Mouse (Mus musculus): ENCODE results near the gene Dnah10.
"Not testable (repeated sequence)": the region's sequence is repeated elsewhere in the genome, so short reads cannot be mapped to it uniquely, and the experiment has no call there.

Gene Dnah10

DNA sequence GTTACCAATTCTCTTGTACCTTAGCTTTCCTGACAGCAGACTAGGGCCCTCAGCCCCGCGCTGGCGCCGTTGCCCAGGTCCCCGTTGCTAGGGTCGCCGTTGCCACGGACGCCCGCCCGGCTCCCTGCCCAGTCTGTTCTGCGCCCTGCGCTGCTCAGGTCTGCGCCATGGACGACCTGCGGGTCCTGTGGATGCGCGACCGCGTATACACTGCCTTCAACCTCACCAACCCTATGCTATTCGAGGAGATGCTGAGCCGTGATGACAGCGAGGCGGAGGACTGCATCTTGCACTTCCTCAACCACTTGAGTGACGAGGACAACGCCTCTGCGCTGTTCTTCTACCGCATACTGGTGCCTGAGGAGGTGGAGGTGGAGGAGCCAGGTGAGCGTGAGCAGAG lies at the start of gene Dnah10:
Dnah10 (plus strand) TSS at position 89 of the 400 bp plus-strand sequence.
- DNase-seq (ENCODE audit: low spot score in 2 of 2) = peak; percentile 14 to 17

DNA sequence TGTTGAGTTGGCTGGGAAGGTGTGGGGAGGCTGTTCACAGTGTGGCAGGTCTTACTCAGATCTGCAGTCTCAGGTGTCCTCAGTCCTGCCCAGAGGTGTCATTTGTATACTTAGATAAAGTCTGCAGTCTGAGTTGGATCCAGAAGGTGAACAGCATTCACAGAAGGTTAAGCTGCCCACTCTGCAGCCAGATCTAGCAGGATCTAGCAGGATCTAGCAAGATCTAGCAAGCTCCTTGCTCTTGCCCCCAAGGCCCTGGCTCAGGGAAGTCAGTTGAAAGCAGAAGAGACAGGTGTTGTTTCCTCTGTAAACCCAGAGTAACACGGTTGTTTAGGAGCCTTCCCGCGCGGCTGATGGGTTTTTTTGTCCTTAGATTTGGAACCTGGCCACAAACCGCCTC lies 11.1 kb upstream of the Dnah10 start:
- DNase-seq (ENCODE audit: low spot score in 2 of 2) = no peak

GRCm38 (mm10) chr5:124715135-124715534 lies 9.8 kb upstream of the Dnah10 start:
- DNase-seq (ENCODE audit: low spot score in 2 of 2) = no peak

GRCm38 (mm10) chr5:124717969-124718368 lies 6.9 kb upstream of the Dnah10 start:
- DNase-seq (ENCODE audit: low spot score in 2 of 2) = no peak

DNA sequence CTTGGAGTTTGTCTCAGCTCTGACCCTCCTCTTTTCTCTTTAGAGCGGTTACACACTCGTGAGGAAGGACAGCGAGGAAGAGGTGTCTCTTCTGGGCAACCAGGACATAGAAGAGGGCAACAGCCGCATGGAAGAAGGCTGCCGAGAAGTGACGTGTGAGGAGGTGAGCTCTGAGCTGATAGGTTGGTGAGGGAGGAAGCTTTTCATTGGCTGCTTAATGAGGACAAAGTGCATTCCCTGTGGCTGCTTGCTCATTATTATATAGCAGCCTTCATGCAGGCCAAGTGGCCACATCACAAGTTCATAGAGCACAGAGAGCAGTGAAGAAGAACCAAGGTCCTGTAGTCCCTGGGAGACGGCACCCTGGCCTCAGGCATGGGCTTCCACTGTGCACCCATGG lies 6.5 kb upstream of the Dnah10 start:
- DNase-seq (ENCODE audit: low spot score in 2 of 2) = no peak

DNA sequence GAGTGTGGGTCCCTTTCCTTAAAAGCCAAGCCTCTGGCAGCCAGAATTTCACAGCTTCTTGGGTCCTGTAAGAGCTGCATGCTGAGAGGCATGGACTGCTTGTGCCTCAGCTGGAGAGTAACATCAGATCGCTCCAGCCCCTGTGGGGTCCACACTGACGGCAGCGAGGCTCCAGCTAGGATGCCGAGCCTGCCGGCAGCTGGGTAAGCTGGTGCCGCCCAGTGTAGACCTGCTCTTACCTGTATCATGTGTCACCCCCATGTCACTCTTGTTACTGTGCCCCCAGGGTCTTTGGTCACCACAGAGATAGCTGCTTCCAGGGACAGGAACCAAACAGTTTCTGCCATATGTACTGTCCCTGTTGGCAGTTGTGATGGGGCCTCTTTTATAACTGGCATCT lies 1.8 kb upstream of the Dnah10 start:
- no peak for DNase-seq (ENCODE audit: low spot score in 2 of 2)

- DNase-seq (ENCODE audit: low spot score in 2 of 2) = no peak
Observed at GRCm38 (mm10) chr5:124729662-124730206, 4.8 kb downstream of the Dnah10 start.

DNA sequence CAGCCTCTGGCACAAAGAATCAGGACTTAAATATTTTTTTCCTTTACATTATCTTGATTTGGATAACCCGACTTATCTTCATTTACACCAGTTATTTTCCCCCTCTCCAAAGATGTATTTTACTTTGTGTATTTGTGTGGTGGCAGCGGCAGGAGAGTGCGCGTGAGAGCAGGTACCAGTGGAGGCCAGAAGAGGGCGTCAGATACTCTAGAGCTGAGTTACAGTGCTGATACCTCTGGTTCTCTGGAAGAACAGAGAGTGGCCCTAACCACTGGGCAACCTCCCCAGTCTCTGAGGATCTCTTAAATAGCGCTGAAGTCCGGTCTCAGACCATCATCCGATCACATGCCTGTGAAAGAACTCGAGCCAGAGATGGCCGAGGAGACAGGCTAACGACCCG lies 9.1 kb downstream of the Dnah10 start:
- no peak for DNase-seq (ENCODE audit: low spot score in 2 of 2)

DNA sequence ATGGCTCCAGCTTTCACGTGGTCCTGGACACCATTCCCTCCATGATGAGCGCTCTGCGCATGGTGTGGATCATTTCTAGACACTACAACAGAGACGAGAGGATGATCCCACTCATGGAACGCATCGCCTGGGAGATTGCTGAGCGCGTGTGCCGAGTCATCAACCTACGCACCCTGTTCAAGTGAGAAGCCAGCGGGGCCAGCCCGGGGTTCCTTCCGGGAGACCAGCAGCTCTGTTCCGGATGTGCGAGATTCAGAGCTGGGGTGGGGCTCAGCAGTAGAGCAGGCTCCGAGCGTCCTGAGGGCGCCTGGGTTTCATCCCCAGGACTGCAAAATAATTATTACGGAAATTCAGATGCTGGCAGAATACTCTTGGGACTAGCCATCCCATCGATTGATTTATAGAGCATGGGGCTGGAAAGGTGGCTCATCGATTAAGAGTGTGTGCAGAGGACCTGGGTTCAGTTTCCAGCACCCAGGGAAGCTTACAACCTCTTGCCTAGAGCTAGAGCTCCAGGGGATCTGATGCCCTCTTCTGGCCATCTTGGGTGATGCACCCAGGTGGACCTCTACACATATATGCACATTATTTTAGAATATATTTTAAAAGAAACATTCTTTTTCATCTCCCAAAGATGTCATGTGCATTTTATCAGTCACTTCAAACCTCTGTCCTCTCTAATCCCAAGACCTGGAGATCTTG lies 17.2 kb downstream of the Dnah10 start:
- no peak for DNase-seq (ENCODE audit: low spot score in 2 of 2)

DNA sequence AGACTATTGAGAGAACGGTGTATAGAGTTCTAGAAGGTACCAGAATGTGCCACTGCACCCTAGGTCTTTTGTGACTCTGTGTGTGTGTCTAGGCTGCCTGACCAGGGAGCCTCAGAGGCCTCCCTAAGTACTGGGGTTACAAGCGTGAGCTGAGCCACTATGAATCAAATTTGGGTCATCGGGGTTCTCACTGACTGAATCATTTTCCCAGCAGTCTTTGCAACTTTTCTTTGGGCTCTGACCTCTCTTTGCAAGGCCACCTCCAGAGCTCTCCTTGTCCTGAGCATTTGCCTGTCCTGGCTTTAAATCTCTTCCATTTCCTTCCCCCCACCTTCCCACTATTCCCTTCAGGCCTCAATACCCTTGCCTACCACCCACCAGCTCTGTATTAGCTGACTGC lies 19.0 kb downstream of the Dnah10 start:
- DNase-seq (ENCODE audit: low spot score in 2 of 2) = no peak

DNA sequence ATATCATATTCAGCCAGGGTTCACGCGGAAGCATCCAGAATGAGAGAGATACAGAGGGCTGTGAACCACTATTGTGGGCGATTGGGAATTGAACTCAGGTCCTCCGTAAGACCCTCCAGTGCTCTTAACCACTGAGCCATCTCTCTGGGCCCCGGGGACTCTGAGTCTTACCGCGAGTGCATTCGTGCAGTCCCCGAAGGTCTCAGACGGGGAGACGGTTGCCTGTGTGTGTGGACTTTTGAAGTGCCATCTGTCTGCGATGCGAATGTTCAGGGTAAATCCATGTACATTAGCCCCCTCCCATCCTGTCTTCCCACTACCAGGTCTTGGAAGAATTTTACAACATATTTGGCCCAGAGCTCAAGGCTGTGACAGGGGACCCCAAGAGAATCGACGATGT lies 21.3 kb downstream of the Dnah10 start:
- DNase-seq (ENCODE audit: low spot score in 2 of 2) = no peak

DNA sequence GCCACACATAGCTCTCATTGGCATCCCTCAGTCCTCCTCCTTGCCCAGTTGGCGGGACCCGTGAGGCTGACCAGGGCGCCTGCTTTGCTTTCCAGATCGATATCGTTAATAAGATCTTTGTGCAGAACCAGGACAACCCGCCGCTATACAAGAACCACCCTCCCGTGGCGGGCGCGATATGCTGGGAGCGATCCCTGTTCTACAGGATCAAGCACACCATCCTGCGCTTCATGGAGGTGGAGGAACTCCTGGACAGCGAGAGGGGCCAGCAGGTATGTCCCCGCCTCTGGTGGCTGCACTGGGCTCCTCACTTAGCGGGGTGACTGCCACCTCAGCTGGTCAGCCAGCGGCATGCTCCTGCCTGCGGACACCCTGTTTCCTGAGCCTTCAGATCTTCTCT lies 23.4 kb downstream of the Dnah10 start:
- DNase-seq (ENCODE audit: low spot score in 2 of 2) = no peak

DNA sequence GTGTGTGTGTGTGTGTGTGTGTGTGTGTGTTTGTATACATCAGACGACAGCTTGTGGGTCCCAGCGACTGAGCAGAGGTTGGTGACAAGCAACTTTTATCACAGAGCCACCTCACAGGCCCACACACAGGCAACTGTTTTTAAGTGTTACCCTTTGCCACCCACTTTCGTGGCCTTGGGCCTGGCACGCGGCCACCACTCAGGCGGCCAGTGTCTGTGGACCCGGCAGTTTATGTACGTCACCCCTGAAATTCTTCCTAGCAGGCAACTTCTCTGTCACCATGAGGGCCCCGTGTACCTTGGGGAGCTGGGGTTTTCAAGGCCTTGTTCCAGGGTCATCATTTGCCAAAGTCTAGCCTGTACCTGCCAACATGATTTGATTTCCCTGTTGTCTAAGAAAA lies 26.8 kb downstream of the Dnah10 start:
- DNase-seq (ENCODE audit: low spot score in 2 of 2) = no peak

DNA sequence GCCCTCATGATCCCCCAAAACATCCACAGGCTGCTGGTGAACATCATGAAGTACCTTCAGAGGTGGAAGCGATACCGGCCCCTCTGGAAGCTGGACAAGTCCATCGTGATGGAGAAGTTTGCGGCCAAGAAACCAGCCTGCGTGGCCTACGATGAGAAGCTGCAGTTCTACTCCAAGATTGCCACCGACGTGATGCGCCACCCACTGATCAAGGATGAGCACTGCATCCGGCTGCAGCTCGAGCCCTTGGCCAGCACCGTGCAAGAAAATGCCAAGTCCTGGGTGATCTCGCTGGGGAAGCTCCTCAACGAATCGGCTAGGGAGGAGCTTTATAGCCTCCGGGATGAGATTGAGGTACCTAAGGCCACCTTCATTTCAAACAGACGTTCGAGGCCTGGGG lies 36.1 kb downstream of the Dnah10 start:
- no peak for DNase-seq (ENCODE audit: low spot score in 2 of 2)

GRCm38 (mm10) chr5:124761787-124762186 lies 36.9 kb downstream of the Dnah10 start:
- DNase-seq (ENCODE audit: low spot score in 2 of 2) = no peak

- no peak for DNase-seq (ENCODE audit: low spot score in 2 of 2)
Observed at GRCm38 (mm10) chr5:124774552-124774951, 49.7 kb downstream of the Dnah10 start.

- DNase-seq (ENCODE audit: low spot score in 2 of 2) = not testable (repeated sequence)
Observed at GRCm38 (mm10) chr5:124776289-124776688, 51.4 kb downstream of the Dnah10 start.

GRCm38 (mm10) chr5:124777178-124777709 lies 52.4 kb downstream of the Dnah10 start:
- DNase-seq (ENCODE audit: low spot score in 2 of 2) = peak; percentile 15 to 28

- DNase-seq (ENCODE audit: low spot score in 2 of 2) = no peak
Observed at GRCm38 (mm10) chr5:124779926-124780325, 55.0 kb downstream of the Dnah10 start.

DNA sequence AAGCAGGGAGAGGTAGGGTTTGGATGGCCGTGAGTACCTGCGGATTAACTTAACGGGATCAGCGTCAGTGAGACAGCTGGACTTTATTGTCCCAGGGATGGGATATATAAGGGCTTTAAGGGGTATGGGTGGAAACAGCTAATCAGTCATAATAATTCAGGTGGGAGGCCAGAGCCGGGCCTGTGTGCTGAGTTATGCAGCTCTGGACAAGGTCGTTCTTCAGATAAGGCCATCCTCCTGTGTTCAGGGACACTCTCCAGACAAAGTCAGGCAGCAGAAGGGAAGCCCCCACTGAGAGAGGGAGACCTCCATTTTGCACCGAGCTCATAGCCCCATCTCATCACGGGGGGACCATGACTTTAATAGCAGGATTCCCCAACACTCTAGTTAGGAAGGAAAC lies 56.8 kb downstream of the Dnah10 start:
- DNase-seq (ENCODE audit: low spot score in 2 of 2) = no peak

- no peak for DNase-seq (ENCODE audit: low spot score in 2 of 2)
Observed at GRCm38 (mm10) chr5:124785650-124786049, 60.8 kb downstream of the Dnah10 start.

DNA sequence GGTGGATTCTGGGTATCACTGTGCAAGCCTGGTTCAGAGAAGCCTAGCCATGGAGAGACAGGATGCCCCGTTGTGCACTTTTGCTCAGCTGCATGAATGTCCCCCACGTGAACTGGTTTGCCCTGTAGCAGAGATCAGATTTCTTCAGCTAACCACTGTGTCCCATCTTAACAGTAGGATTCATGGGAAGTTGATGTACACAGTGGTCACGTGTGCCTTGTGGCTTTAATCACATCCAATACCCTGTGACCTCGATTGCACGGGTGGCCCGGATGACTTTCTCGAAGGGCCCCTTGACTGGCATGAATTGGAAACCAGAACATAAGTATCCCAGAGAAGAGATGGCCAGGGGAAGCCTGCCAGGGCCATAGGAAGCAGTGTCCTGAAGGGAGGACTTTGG lies 67.2 kb downstream of the Dnah10 start:
- DNase-seq (ENCODE audit: low spot score in 2 of 2) = no peak

- DNase-seq (ENCODE audit: low spot score in 2 of 2) = peak; percentile 17 to 19
Observed at GRCm38 (mm10) chr5:124809708-124810366, 85.0 kb downstream of the Dnah10 start.

Data from frontal cortex, postnatal 25 days (tissue).